Mouse (Mus musculus) C2C12 (cell line): ENCODE results near the gene Ttpal. TPM values are rescaled to one million over a fixed set of nuclear protein-coding genes. Genes with fewer than 3 reads are reported as not detected.

Experiments
- H3K27me3 ChIP-seq: one replicate; pipeline ENCODE4 v1.6.1; 2011; ENCODE audit not compliant: control insufficient read depth, insufficient read depth, insufficient read length
- H3K36me3 ChIP-seq: one replicate; pipeline ENCODE4 v1.6.1; 2011; ENCODE audit not compliant: control insufficient read depth, insufficient read depth
- H3K4me3 ChIP-seq: one replicate; pipeline ENCODE4 v1.5.1; 2011; ENCODE audit warnings: mild to moderate bottlenecking, control low read depth; ENCODE audit not compliant: poor library complexity, insufficient read depth, severe bottlenecking
- H3K79me2 ChIP-seq: one replicate; pipeline ENCODE4 v1.6.1; 2011; ENCODE audit not compliant: control insufficient read depth, insufficient read depth
- H3K79me3 ChIP-seq: one replicate; pipeline ENCODE4 v1.6.1; 2011; ENCODE audit warnings: low read depth, control low read depth
- H3ac ChIP-seq: one replicate; pipeline ENCODE3; 2011; ENCODE audit warnings: low read depth; ENCODE audit not compliant: control insufficient read depth, insufficient read length
- CEBPB ChIP-seq: IDR thresholded peaks from one replicate; pipeline ENCODE4 v1.6.1; 2011; ENCODE audit warnings: low read depth, mild to moderate bottlenecking, control low read depth, moderate library complexity
- CTCF ChIP-seq: IDR thresholded peaks from one replicate; pipeline ENCODE4 v1.5.1; 2011; ENCODE audit not compliant: control insufficient read depth, insufficient read depth, insufficient read length
- FOSL1 ChIP-seq: IDR thresholded peaks from one replicate; pipeline ENCODE4 v1.8.0; 2011; ENCODE audit warnings: mild to moderate bottlenecking, low read length; ENCODE audit not compliant: poor library complexity, insufficient read depth, severe bottlenecking
- MAX ChIP-seq: IDR thresholded peaks from one replicate; pipeline ENCODE4 v1.6.1; 2011; ENCODE audit warnings: mild to moderate bottlenecking, control low read depth
- MYOD1 ChIP-seq: IDR thresholded peaks from one replicate; pipeline ENCODE4 v1.6.1; 2011; ENCODE audit warnings: low read depth; ENCODE audit not compliant: control insufficient read depth, insufficient read length
- MYOG ChIP-seq: IDR thresholded peaks from one replicate; pipeline ENCODE4 v1.6.1; 2011; ENCODE audit not compliant: control insufficient read depth, insufficient read length; ENCODE audit errors: extremely low read depth
- USF1 ChIP-seq: IDR thresholded peaks from one replicate; pipeline ENCODE4 v1.6.1; 2011; ENCODE audit warnings: low read depth, mild to moderate bottlenecking, control low read depth, moderate library complexity
- polyA plus RNA-seq: library from polyadenylated mRNA; unstranded; fragments of >200 nt; fragmentation: generic; extraction: Trizol; gene quantifications from one replicate; pipeline ENCODE4 v1.2.1, GENCODE M21; 2012; ENCODE audit warnings: missing spikeins

The Ttpal gene
- polyA plus RNA-seq, 1 experiment: 15.1 TPM

DNA sequence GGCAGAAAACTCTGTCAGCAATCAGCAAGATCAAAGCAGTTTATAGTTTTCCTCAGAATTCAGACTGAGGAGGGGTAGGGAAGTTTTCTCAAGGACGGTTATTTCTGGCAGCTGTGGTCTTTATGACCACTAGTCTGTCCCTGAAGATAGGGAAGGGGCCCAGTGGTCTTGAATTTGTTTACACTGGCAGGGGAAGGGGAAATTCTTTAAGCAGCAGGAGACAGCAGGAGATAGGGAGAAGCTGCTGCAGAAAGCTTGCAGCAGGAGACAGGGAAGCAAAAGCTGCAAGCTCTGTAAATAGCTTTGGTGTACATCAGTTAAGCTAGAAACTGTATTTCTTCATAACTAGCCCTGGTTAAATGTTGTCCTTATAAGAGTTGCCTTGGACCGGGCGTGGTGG lies 39.6 kb downstream of the Ttpal start:
- Histone ChIP-seq H3K4me3 (no peak overlapping the region), H3K79me2 (peaks cover 77% of the 10 kb centered on the region), H3K79me3 (peaks cover 30% of the 10 kb centered on the region), H3ac (no peak overlapping the region), H3K36me3 (peaks cover 7% of the 10 kb centered on the region), H3K27me3 (no peaks in the 10 kb centered on the region)
- TF ChIP-seq CTCF: no peak
- TF ChIP-seq MYOG: no peak
- no peak for TF ChIP-seq CEBPB
- TF ChIP-seq MYOD1: no peak
- TF ChIP-seq FOSL1: no peak
- no peak for TF ChIP-seq MAX
- TF ChIP-seq USF1: no peak

DNA sequence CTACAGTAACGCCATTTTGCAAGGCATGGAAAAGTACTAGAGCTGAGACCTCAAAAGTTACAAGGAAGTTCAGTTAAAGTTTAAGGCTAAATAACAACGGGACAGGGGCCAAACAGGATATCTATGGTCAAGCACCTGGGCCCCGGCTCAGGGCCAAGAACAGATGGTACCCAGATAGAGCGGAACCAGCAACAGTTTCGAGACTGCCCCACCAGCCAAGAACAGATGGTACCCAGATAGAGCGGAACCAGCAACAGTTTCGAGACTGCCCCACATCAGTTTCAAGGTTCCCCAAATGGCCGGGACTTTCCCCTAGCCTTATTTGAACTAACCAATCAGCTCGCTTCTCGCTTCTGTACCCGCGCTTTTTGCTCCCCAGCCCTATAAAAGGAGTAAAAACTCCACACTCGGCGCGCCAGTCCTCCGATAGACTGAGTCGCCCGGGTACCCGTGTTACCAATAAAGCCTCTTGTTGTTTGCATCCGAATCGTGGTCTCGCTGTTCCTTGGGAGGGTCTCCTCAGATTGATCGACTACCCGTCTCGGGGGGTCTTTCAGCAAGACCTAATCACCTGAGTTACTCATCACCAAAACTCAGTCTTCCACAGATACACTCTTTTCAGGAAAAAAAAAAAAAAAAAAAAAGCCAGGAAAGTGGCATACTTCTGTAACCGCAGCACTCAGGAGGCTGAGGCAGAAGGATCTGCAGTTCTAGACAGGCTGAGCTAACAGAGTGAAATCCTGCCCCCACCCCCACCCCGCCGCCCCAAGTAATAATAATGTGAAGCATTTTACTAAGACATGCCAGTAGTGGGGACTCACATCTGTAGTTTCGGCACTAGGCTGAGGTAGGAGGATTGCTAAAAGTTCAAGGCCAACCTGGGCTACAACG lies 40.8 kb downstream of the Ttpal start:
- TF ChIP-seq CTCF (no peak), FOSL1 (no peak), USF1 (no peak), MYOG (no peak), MAX (no peak), MYOD1 (no peak)
- no peak overlapping the region for H3K4me3 ChIP-seq

DNA sequence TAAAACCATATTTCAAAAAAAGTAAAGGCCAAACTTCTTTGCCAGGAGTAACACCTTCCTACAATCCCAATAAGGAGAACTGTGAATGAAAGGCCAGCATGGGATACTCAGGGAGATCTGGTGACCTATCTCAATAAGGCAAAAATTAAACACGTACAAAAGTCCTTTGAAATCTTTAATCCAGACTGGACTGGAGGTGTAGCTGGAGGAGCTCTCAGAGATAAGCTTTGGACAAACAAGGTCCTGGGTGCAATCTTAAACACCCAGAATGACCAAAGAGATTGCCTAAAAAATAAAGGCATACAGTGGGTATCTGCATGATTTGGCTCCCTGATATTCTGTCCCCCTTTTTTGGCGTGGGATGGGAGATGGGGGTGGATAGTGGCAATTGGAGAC lies 41.5 kb downstream of the Ttpal start:
- TF ChIP-seq MYOG: no peak
- no peak for TF ChIP-seq MYOD1
- TF ChIP-seq CEBPB: no peak
- TF ChIP-seq FOSL1: no peak
- no peak for TF ChIP-seq CTCF
- TF ChIP-seq MAX: no peak
- no peak for TF ChIP-seq USF1
- Histone ChIP-seq H3K4me3 (peak overlapping the region; percentile 80), H3K79me2 (peaks cover 60% of the 10 kb centered on the region), H3K79me3 (peaks cover 22% of the 10 kb centered on the region), H3K27me3 (no peaks in the 10 kb centered on the region), H3K36me3 (peaks cover 1% of the 10 kb centered on the region), H3ac (no peak overlapping the region)

More for the DNA sequence above, 40.8 kb downstream of the Ttpal start:
- Histone ChIP-seq H3K79me2 (peaks cover 66% of the 10 kb centered on the region), H3K79me3 (peaks cover 25% of the 10 kb centered on the region), H3ac (no peak overlapping the region), H3K36me3 (peaks cover 4% of the 10 kb centered on the region), H3K27me3 (no peaks in the 10 kb centered on the region)

DNA sequence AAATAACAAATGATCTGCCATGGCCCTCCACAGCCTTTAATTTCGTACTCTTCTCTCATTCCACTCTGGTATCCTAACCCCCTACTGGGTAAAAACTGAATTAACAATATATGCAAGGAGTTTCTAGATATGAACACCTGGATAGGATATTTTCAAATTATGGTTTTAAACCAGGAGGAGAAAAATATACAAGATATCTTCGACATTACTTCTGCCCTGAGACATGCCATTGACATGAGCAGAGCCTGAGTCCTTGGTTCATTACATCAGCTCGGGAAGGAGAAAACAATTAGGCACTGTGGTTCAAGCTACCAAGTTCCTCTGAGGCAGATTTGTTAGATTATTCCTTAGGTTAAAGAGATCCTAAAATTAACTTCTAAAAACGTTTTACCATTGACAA lies 41.9 kb downstream of the Ttpal start:
- Histone ChIP-seq H3K36me3 (no peaks in the 10 kb centered on the region), H3ac (peak overlapping the region; percentile 64), H3K79me3 (peaks cover 20% of the 10 kb centered on the region), H3K27me3 (no peaks in the 10 kb centered on the region), H3K4me3 (peak overlapping the region; percentile 80), H3K79me2 (peaks cover 55% of the 10 kb centered on the region)
- TF ChIP-seq USF1 (no peak), MYOG (no peak)

DNA sequence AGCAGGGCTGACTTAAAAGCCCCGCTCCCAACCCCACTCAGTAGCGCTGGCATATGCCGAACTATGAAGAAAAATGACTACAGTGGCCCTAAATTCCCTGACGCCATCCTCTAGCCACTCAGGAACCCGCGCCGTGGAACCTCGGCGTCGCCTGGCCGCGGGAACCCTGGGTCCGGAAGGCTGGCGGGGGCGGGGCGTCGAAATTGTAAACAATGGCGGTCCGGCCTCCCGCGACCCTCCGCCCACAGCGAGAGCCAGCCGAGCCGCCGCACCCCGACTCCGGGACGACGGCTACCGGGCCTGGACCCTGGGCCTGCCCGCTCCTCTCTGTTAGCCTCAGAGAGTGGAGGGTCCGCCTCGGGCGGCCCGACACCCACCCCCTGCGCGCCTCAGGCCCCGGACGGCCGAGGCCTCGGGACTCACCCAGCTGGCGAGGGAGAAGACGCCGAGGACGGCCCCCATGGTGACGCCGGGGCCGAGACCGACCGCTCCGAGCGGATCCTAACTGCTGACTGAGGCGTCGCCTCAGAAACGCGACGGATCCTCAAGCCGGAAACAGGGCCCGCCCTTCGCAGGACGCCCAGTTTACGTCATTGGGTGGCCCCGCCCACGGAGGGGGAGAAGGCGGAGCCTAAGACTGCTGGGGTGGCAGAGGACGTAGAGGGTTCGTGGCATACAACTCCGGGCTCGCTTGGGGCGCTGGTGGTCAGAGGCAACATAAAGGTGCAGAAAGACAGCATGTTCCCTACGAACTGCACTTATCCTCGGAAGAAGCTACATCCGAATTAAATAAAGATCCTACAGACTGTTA lies 42.7 kb downstream of the Ttpal start, which contains the start of gene Serinc3:
Gene Serinc3, minus strand, starts transcription at position 557 of the 811 bp plus-strand sequence.
- Histone ChIP-seq H3K4me3 (peak within 1 kb of the TSS; percentile 80), H3K27me3 (no peaks in the 10 kb centered on the region), H3ac (peak within 1 kb of the TSS; percentile 80), H3K79me2 (peaks cover 48% of the 10 kb centered on the region), H3K79me3 (peaks cover 18% of the 10 kb centered on the region), H3K36me3 (no peaks in the 10 kb centered on the region)
- TF ChIP-seq MYOG: no peak
- TF ChIP-seq CTCF: peak; percentile 17
